Mouse (Mus musculus): Measurements from ENCODE around the gene Zfp654. TPM values are rescaled to one million over a fixed set of nuclear protein-coding genes. Genes with fewer than 3 reads are reported as not detected.
"Not testable (repeated sequence)": the region's sequence is repeated elsewhere in the genome, so short reads cannot be mapped to it uniquely, and the experiment has no call there.

Zfp654 gene
- polyA plus RNA-seq, 1 experiment from 2014 or later: 7.0 TPM

GRCm38 (mm10) chr16:64869621-64870020 is 18.2 kb upstream of the Zfp654 start:
- H3K36me3 ChIP-seq (ENCODE audit: control insufficient read depth, insufficient read depth): no peaks in the 10 kb centered on the region
- no peaks in the 10 kb centered on the region for H3K27me3 ChIP-seq (replicated peaks; ENCODE audit: control insufficient read depth, insufficient read depth, low read length)
- 94% methylated on average over 2 of the region's 2 CpGs for WGBS
- peaks cover 2% of the 10 kb centered on the region; the same call in 1 of the 2 replicates for H3K4me1 ChIP-seq (replicated peaks; ENCODE audit: control insufficient read depth, insufficient read depth, low read length)
- H3K9me3 ChIP-seq (ENCODE audit: control insufficient read depth, low read length): no peaks in the 10 kb centered on the region
- H3K27ac ChIP-seq (ENCODE audit: low read length): no peak overlapping the region
- no peak for ATAC-seq
- no peak overlapping the region for H3K4me2 ChIP-seq (ENCODE audit: low read length)
- no peak overlapping the region for H3K9ac ChIP-seq (replicated peaks; ENCODE audit: low read depth, low read length)
- no peak overlapping the region for H3K4me3 ChIP-seq (replicated peaks; ENCODE audit: low read length)

- H3K9me3 ChIP-seq (ENCODE audit: control insufficient read depth, low read length): no peaks in the 10 kb centered on the region
- H3K4me3 ChIP-seq (replicated peaks; ENCODE audit: low read length): no peak overlapping the region
- 71% methylated on average over 6 of the region's 6 CpGs for WGBS
- peaks cover 2% of the 10 kb centered on the region; the same call in 1 of the 2 replicates for H3K4me1 ChIP-seq (replicated peaks; ENCODE audit: control insufficient read depth, insufficient read depth, low read length)
- no peak overlapping the region for H3K27ac ChIP-seq (ENCODE audit: low read length)
- H3K27me3 ChIP-seq (replicated peaks; ENCODE audit: control insufficient read depth, insufficient read depth, low read length): no peaks in the 10 kb centered on the region
- no peak overlapping the region for H3K9ac ChIP-seq (replicated peaks; ENCODE audit: low read depth, low read length)
- H3K4me2 ChIP-seq (ENCODE audit: low read length): no peak overlapping the region
- H3K36me3 ChIP-seq (ENCODE audit: control insufficient read depth, insufficient read depth): no peaks in the 10 kb centered on the region
- no peak for ATAC-seq
Observed at GRCm38 (mm10) chr16:64868613-64869012, 17.2 kb upstream of the Zfp654 start.

GRCm38 (mm10) chr16:64865841-64866240 is 14.4 kb upstream of the Zfp654 start:
- H3K27ac ChIP-seq (ENCODE audit: low read length); H3K36me3 ChIP-seq (ENCODE audit: control insufficient read depth, insufficient read depth); H3K27me3 ChIP-seq (replicated peaks; ENCODE audit: control insufficient read depth, insufficient read depth, low read length); H3K4me2 ChIP-seq (ENCODE audit: low read length); ATAC-seq; H3K9ac ChIP-seq (replicated peaks; ENCODE audit: low read depth, low read length); H3K9me3 ChIP-seq (ENCODE audit: control insufficient read depth, low read length); H3K4me1 ChIP-seq (replicated peaks; ENCODE audit: control insufficient read depth, insufficient read depth, low read length); H3K4me3 ChIP-seq (replicated peaks; ENCODE audit: low read length): not testable (repeated sequence)
- WGBS: 91% methylated on average over 8 of the region's 8 CpGs

- Histone ChIP-seq H3K27me3 (replicated peaks; ENCODE audit: control insufficient read depth, insufficient read depth, low read length) (no peaks in the 10 kb centered on the region), H3K9ac (replicated peaks; ENCODE audit: low read depth, low read length) (no peak overlapping the region), H3K4me3 (replicated peaks; ENCODE audit: low read length) (no peak overlapping the region), H3K36me3 (ENCODE audit: control insufficient read depth, insufficient read depth) (peaks cover 18% of the 10 kb centered on the region), H3K4me2 (ENCODE audit: low read length) (no peak overlapping the region), H3K27ac (ENCODE audit: low read length) (no peak overlapping the region), H3K4me1 (replicated peaks; ENCODE audit: control insufficient read depth, insufficient read depth, low read length) (peaks cover 13% of the 10 kb centered on the region), H3K9me3 (ENCODE audit: control insufficient read depth, low read length) (no peaks in the 10 kb centered on the region)
- no peak for ATAC-seq
- WGBS: 87% methylated on average over 3 of the region's 3 CpGs
Observed at GRCm38 (mm10) chr16:64856946-64857345, 5.5 kb upstream of the Zfp654 start.

- no peaks in the 10 kb centered on the region for H3K27me3 ChIP-seq (replicated peaks; ENCODE audit: control insufficient read depth, insufficient read depth, low read length)
- peaks cover 18% of the 10 kb centered on the region for H3K36me3 ChIP-seq (ENCODE audit: control insufficient read depth, insufficient read depth)
- peak overlapping the region; percentile 83 for H3K4me2 ChIP-seq (ENCODE audit: low read length)
- H3K9me3 ChIP-seq (ENCODE audit: control insufficient read depth, low read length): no peaks in the 10 kb centered on the region
- no peak for ATAC-seq
- peak overlapping the region; percentile 99 for H3K4me3 ChIP-seq (replicated peaks; ENCODE audit: low read length)
- no peak overlapping the region; the same call in 1 of the 2 replicates for H3K27ac ChIP-seq (ENCODE audit: low read length)
- WGBS: 6% methylated on average over 14 of the region's 14 CpGs
- peak overlapping the region; percentile 74 for H3K9ac ChIP-seq (replicated peaks; ENCODE audit: low read depth, low read length)
- H3K4me1 ChIP-seq (replicated peaks; ENCODE audit: control insufficient read depth, insufficient read depth, low read length): peaks cover 21% of the 10 kb centered on the region
Observed at GRCm38 (mm10) chr16:64852891-64853290, 1.4 kb upstream of the Zfp654 start.

- H3K27ac ChIP-seq (ENCODE audit: low read length): peak overlapping the region; percentile 88
- peak overlapping the region; percentile 99 for H3K4me3 ChIP-seq (replicated peaks; ENCODE audit: low read length)
- H3K4me2 ChIP-seq (ENCODE audit: low read length): peak overlapping the region; percentile 83
- H3K9ac ChIP-seq (replicated peaks; ENCODE audit: low read depth, low read length): peak overlapping the region; percentile 74
- WGBS: 0% methylated on average over 26 of the region's 53 CpGs
- H3K36me3 ChIP-seq (ENCODE audit: control insufficient read depth, insufficient read depth): peaks cover 15% of the 10 kb centered on the region
- H3K4me1 ChIP-seq (replicated peaks; ENCODE audit: control insufficient read depth, insufficient read depth, low read length): peaks cover 21% of the 10 kb centered on the region
- H3K9me3 ChIP-seq (ENCODE audit: control insufficient read depth, low read length): no peaks in the 10 kb centered on the region
- H3K27me3 ChIP-seq (replicated peaks; ENCODE audit: control insufficient read depth, insufficient read depth, low read length): no peaks in the 10 kb centered on the region
- no peak for ATAC-seq
Observed at GRCm38 (mm10) chr16:64852441-64852871, 1.0 kb upstream of the Zfp654 start.

GRCm38 (mm10) chr16:64851085-64851562 is 328 bp downstream of the Zfp654 start:
- Histone ChIP-seq H3K27me3 (replicated peaks; ENCODE audit: control insufficient read depth, insufficient read depth, low read length) (no peaks in the 10 kb centered on the region), H3K27ac (ENCODE audit: low read length) (peak overlapping the region; percentile 96), H3K4me1 (replicated peaks; ENCODE audit: control insufficient read depth, insufficient read depth, low read length) (peaks cover 21% of the 10 kb centered on the region), H3K4me2 (ENCODE audit: low read length) (peak overlapping the region; percentile 97), H3K9ac (replicated peaks; ENCODE audit: low read depth, low read length) (peak overlapping the region; percentile 95), H3K9me3 (ENCODE audit: control insufficient read depth, low read length) (no peaks in the 10 kb centered on the region), H3K4me3 (replicated peaks; ENCODE audit: low read length) (peak overlapping the region; percentile 99), H3K36me3 (ENCODE audit: control insufficient read depth, insufficient read depth) (peaks cover 10% of the 10 kb centered on the region)
- under 1% methylated on average over 43 of the region's 45 CpGs for WGBS
- ATAC-seq: no peak; the same call in 1 of the 2 replicates

- Histone ChIP-seq H3K9ac (replicated peaks; ENCODE audit: low read depth, low read length) (peak overlapping the region; percentile 95), H3K36me3 (ENCODE audit: control insufficient read depth, insufficient read depth) (peaks cover 4% of the 10 kb centered on the region), H3K4me2 (ENCODE audit: low read length) (peak overlapping the region; percentile 97), H3K9me3 (ENCODE audit: control insufficient read depth, low read length) (no peaks in the 10 kb centered on the region), H3K4me3 (replicated peaks; ENCODE audit: low read length) (peak overlapping the region; percentile 99), H3K4me1 (replicated peaks; ENCODE audit: control insufficient read depth, insufficient read depth, low read length) (peaks cover 21% of the 10 kb centered on the region), H3K27me3 (replicated peaks; ENCODE audit: control insufficient read depth, insufficient read depth, low read length) (no peaks in the 10 kb centered on the region), H3K27ac (ENCODE audit: low read length) (peak overlapping the region; percentile 96)
- no peak for ATAC-seq
- WGBS: 3% methylated on average over 16 of the region's 16 CpGs
Observed at GRCm38 (mm10) chr16:64850287-64851084, 966 bp downstream of the Zfp654 start.

- H3K27ac ChIP-seq (ENCODE audit: low read length): no peak overlapping the region
- no peaks in the 10 kb centered on the region for H3K9me3 ChIP-seq (ENCODE audit: control insufficient read depth, low read length)
- H3K4me3 ChIP-seq (replicated peaks; ENCODE audit: low read length): no peak overlapping the region
- no peak overlapping the region for H3K4me2 ChIP-seq (ENCODE audit: low read length)
- no peak overlapping the region for H3K9ac ChIP-seq (replicated peaks; ENCODE audit: low read depth, low read length)
- WGBS: 92% methylated on average over 8 of the region's 8 CpGs
- no peaks in the 10 kb centered on the region for H3K27me3 ChIP-seq (replicated peaks; ENCODE audit: control insufficient read depth, insufficient read depth, low read length)
- H3K36me3 ChIP-seq (ENCODE audit: control insufficient read depth, insufficient read depth): no peaks in the 10 kb centered on the region
- no peak for ATAC-seq
- H3K4me1 ChIP-seq (replicated peaks; ENCODE audit: control insufficient read depth, insufficient read depth, low read length): peaks cover 8% of the 10 kb centered on the region
Observed at GRCm38 (mm10) chr16:64845947-64846346, 5.5 kb downstream of the Zfp654 start.
